Mouse (Mus musculus) heart, adult 8-10 months (tissue): ENCODE measurements around the gene Olfr161. TPM values are rescaled to one million over a fixed set of nuclear protein-coding genes. Genes with fewer than 3 reads are reported as not detected.
"Not testable (repeated sequence)": the region's sequence is repeated elsewhere in the genome, so short reads cannot be mapped to it uniquely, and the experiment has no call there.

Source experiments
- DNase-seq: peaks from one replicate; pipeline ENCODE4 v3.0.0; 2022; ENCODE audit warnings: low spot score
- total RNA-seq, 4 experiments: library from RNA; stranded (reverse); gene quantifications; 2 replicates each; pipeline ENCODE4 v1.2.4; 2022

Olfr161 gene
- not detected for total RNA-seq

DNA sequence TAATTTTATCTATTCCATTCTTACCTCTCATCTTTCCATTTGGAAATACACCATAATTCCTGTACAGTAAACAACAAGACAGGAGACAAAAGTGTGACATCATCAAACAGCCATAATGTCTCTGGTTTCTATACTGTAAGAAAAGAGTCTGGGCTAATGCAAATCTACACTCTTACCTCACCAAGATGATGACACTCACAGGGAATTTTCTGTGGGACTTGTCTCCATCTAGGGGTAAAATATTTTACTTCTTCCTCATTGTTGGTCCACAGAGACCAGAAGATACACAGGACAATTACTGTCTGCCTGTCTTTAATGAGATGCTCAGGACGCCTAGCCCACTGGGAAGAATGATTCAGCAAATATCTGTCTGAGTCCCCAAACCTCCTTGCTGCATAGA is at the start of gene Olfr161:
Olfr161 (plus strand) TSS at position 352 of the 400 bp plus-strand sequence.
- no peak for DNase-seq

DNA sequence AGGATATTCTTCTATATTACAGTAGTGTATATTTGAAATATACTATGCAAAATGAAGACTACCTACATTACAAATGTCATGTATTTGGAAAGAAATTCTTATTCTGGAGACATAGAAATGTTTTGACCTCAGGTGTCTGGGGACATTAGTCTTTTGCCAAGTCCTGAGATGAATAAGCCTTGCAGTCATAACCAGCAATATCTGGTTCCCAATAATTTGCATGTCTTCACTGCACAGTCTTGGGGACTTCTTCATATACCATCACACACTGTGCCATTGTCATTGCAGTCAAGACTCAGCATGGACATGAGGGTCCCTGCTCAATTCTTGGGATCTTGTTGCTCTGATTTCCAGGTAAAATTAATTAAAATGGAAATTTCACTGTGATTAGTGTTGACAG is 27.3 kb upstream of the Olfr161 start:
- no peak for DNase-seq

DNA sequence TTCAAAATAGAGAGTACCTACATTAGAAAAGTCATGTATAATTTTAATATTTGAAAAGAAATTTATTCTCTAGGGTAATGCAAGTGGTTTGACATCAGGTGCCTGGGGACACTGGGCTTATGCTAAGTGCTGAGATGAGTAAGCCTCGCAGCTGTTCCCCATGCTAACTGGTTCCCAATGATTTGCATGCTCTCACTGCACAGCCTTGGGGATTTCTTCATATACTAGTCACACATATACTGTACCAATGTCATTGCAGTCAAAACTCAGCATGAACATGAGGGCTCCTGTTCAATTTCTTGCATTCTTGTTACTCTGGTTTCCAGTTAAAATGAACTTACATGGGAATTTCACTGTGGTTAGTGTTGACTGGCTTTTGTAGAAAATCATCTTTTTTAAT is 13.2 kb upstream of the Olfr161 start:
- DNase-seq: not testable (repeated sequence)

DNA sequence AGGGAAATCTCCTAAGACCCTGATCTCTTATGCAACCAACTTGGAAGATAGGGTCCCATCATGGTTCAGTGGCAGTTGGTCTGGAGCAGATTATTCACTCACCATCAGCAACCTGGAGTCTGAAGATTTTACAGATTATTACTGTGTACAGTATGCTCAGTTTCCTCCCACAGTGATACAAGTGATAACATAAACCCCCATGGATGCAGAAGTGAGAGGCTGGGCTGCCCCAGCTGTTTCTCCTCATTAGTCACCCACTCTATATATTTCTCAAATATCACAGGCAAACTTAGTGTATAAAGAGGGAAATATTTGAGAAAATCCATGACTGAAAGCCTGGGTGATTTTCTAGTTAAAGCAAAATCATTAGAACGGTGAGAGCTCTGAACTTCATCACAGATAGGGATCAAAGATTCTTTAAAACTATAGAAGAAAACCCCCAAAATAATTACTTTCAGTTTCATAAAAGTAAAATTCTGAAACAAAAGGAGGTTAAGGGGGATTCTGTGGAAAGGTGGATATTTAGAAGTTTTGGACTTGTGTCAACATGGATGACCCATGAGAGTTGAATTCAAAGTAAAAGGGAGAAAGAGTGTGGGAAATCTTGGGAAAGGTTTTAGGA is 12.5 kb upstream of the Olfr161 start:
- not testable (repeated sequence) for DNase-seq

DNA sequence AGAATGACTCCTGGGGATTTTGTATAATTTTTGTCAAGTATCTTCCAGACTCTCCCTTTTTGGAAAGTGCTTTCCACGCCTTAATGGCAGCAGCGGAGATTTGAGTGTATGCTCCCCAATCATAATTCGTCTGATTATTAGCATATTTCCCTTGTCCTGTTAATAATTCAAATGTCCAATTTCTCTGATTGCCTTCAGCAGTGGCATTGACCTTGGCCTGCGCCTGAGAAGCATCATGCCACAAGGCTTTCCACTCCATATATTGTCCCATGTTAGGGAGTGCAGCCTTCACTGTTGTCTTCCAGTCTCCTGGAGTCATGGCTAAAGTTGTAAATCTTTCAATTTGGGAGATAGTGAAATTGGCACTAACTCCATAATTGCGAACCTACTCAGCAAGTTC is 40.5 kb downstream of the Olfr161 start:
- not testable (repeated sequence) for DNase-seq

DNA sequence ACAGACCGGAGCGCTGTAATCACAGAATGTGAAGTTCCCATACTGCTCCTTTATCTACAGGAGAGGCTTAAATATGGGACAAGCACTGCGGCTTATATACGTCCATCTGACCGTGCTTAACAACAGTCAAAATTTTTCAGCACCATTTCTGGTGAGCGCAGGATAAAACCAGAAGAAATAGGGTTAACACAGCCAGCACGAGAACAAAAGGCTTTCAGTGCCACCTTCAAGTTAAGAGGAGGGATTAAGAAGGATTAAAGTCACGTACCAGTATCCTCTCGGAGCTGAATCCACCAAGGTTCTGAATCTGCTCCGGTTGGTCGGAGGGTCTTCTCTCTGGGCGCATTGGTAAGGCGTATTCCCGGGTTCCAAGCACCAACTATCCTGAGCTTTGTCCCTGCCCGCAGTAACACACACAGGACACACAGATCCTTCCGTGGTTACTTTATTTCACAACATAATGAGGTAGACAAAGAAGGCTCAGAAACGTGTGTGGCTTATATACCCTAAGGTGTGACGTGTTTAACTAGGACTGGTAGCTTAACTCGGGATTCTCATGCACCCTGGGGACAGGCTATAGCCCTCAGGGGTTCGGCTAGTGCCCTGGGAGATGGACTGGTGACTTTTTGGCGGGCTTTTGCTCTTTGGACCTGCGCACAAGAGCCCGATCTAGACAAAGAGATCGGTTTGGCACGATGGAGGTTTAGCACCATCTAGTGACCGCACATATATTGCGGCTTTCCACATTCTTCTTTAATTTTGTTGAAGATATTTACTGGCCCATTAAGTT is 41.9 kb downstream of the Olfr161 start:
- not testable (repeated sequence) for DNase-seq

Other genes with a start within 250 kb of the Olfr161 start
- not detected for gene Mefv, start 127.1 kb downstream of the Olfr161 start, total RNA-seq
- gene Zfp263, start 153.1 kb downstream of the Olfr161 start, total RNA-seq: 1 to 10 TPM; 6.9 to 8.4 (median 7.6) TPM
- gene Olfr15, start 239.8 kb downstream of the Olfr161 start, total RNA-seq: not detected